Mouse (Mus musculus): ENCODE measurements at regions not wholly inside any gene's neighbourhood (a gene's known extent, or its start where the extent isn't known, plus 50 kb on each side); places are given as distances from the start of the nearest gene placed in this dataset.

DNA sequence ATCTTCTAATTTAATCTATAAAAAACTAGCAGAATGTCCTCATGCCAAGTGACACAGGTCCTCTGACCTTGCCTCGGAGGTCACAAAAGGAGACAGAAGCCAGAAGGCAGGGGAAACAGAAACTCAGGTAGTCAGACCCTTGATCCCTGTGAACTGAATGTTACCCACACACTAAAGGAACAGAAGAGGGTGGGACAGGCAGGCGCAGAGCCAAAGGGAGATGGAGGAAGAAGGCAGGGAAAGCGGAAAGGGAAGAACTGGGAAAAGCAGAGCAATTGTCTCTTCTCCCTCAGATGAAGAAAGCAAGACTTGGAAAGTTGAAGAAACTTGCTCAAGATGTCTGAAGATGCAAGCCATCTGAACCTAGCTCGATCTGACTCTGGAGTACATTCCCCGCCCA, 62.7 kb upstream of the Gm15217 start:
- H3K4me1 ChIP-seq (replicated peaks; ENCODE audit: control insufficient read depth, insufficient read depth, low read length), result no peaks in the 10 kb centered on the region
- H3K4me3 ChIP-seq (ENCODE audit: low read depth, low read length), result no peak overlapping the region
- WGBS, result 85% methylated on average over 5 of the region's 5 CpGs
- no peaks in the 10 kb centered on the region for H3K36me3 ChIP-seq (ENCODE audit: control insufficient read depth, insufficient read depth, low read length)
- no peak overlapping the region for H3K27ac ChIP-seq (ENCODE audit: low read depth, low read length)
- no peaks in the 10 kb centered on the region for H3K27me3 ChIP-seq (ENCODE audit: control insufficient read depth, insufficient read depth, low read length)
- DNase-seq (ENCODE audit: low spot score) (no peak), ATAC-seq (replicated peaks; ENCODE audit: low FRiP score) (no peak)
- no peaks in the 10 kb centered on the region for H3K9me3 ChIP-seq (ENCODE audit: control insufficient read depth, low read length)
- no peak overlapping the region for H3K9ac ChIP-seq (ENCODE audit: low read length)
- no peak overlapping the region for H3K4me2 ChIP-seq (ENCODE audit: low read depth, low read length, severe bottlenecking)

DNA sequence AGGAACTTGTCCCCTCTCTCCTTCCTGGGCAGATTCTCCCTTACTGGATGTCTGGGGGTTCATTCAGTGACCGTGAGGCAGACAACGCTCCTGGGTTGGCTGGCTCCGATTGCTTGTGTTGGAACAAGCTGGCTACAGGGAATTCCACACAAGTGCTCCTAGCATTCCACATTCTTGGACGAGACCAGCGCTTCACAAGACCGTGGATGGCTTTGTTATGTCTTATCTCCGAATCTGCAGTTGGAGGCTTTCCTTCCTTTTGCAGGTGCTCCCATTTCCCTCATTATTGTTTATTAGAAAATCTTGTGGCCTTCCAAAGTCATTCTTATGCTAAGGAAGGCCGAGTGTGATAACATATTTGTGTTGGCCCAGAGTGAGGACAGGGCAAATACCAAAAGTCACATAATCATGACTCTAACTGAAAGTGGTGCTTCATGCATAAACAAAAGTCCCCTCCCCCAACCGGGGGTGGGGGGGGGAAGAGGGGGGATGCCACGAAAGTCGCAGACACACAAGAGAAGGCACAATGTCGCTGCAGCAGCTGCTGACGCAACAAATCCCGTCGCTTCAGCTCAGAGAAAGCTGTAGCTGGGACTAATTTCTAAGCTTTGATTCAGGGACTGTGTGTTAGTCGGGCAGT, 61.7 kb upstream of the Gm15217 start:
- Histone ChIP-seq H3K9ac (ENCODE audit: low read length) (no peak overlapping the region), H3K4me1 (replicated peaks; ENCODE audit: control insufficient read depth, insufficient read depth, low read length) (no peaks in the 10 kb centered on the region), H3K27me3 (ENCODE audit: control insufficient read depth, insufficient read depth, low read length) (no peaks in the 10 kb centered on the region), H3K27ac (ENCODE audit: low read depth, low read length) (no peak overlapping the region), H3K9me3 (ENCODE audit: control insufficient read depth, low read length) (no peaks in the 10 kb centered on the region), H3K36me3 (ENCODE audit: control insufficient read depth, insufficient read depth, low read length) (no peaks in the 10 kb centered on the region), H3K4me3 (ENCODE audit: low read depth, low read length) (no peak overlapping the region), H3K4me2 (ENCODE audit: low read depth, low read length, severe bottlenecking) (no peak overlapping the region)
- no peak for DNase-seq (ENCODE audit: low spot score)
- WGBS, result 72% methylated on average over 16 of the region's 16 CpGs
- no peak for ATAC-seq (replicated peaks; ENCODE audit: low FRiP score)

GRCm38 (mm10) chr14:46328064-46328463, 51.1 kb upstream of the Gm15217 start:
- ATAC-seq (replicated peaks; ENCODE audit: low FRiP score), result no peak
- Histone ChIP-seq H3K27ac (ENCODE audit: low read depth, low read length) (no peak overlapping the region), H3K9ac (ENCODE audit: low read length) (no peak overlapping the region), H3K4me1 (replicated peaks; ENCODE audit: control insufficient read depth, insufficient read depth, low read length) (no peaks in the 10 kb centered on the region), H3K4me3 (ENCODE audit: low read depth, low read length) (no peak overlapping the region), H3K9me3 (ENCODE audit: control insufficient read depth, low read length) (no peaks in the 10 kb centered on the region), H3K4me2 (ENCODE audit: low read depth, low read length, severe bottlenecking) (no peak overlapping the region), H3K36me3 (ENCODE audit: control insufficient read depth, insufficient read depth, low read length) (no peaks in the 10 kb centered on the region), H3K27me3 (ENCODE audit: control insufficient read depth, insufficient read depth, low read length) (no peaks in the 10 kb centered on the region)
- DNase-seq (ENCODE audit: low spot score), result no peak
- 51% methylated on average over 3 of the region's 3 CpGs for WGBS

All from forebrain, embryonic 11.5 days (tissue).